Mouse (Mus musculus): ENCODE data around the gene Chordc1. TPM values are rescaled to one million over a fixed set of nuclear protein-coding genes. Genes with fewer than 3 reads are reported as not detected.
"Not testable (repeated sequence)": the region's sequence is repeated elsewhere in the genome, so short reads cannot be mapped to it uniquely, and the experiment has no call there.

Gene Chordc1
- polyA plus RNA-seq (2015; fragmentation: Nextera tagmentation; extraction: Ambion mirVana): 62.1 and 71.2 TPM in 2 replicates

- Histone ChIP-seq H3K27me3 (no peaks in the 10 kb centered on the region), H3K27ac (peak within 1 kb of the TSS; percentile 89), H3K36me3 (peaks cover 4% of the 10 kb centered on the region; the same call in 1 of the 2 replicates), H3K4me3 (replicated peaks) (peak within 1 kb of the TSS; percentile 91), H3K9ac (peak within 1 kb of the TSS; percentile 93), H3K4me1 (replicated peaks) (peaks cover 10% of the 10 kb centered on the region), H3K9me3 (replicated peaks) (no peaks in the 10 kb centered on the region), H3K4me2 (peak within 1 kb of the TSS; percentile 77)
- peak; percentile 89 for DNase-seq
- ATAC-seq (ENCODE audit: low read depth): peak; percentile 99
- whole genome bisulfite sequencing (ENCODE audit: insufficient replicate concordance): 4% methylated on average over 49 of the region's 49 CpGs
Measured at GRCm38 (mm10) chr9:18291571-18292429, at the start of gene Chordc1. TSS of gene Chordc1 (plus strand) at chr9:18292125.

DNA sequence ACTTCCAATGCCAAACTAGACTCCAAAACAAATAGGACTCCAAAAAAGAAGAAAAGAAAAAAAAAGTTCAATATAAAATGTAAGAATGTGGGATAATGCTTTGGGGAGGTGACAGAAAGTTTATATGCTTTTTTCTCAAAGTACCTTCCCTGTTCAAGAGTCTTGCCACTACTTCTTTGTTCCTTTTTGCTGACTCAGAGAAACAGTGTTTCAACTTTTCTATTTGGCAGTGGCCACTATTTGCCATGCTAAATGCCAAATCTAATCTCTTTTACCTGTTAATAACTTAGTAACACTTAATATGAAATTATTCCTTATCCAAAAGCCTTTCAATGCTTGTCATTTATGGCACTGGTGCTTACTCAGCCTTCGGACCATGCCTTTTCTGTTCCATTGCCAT, 16.0 kb upstream of the Chordc1 start:
- WGBS (ENCODE audit: insufficient replicate concordance): 63% methylated on average over 1 of the region's 1 CpGs
- Histone ChIP-seq H3K4me2 (no peak overlapping the region), H3K4me3 (replicated peaks) (no peak overlapping the region), H3K9me3 (replicated peaks) (no peaks in the 10 kb centered on the region), H3K9ac (no peak overlapping the region), H3K36me3 (no peaks in the 10 kb centered on the region), H3K4me1 (replicated peaks) (no peaks in the 10 kb centered on the region), H3K27me3 (no peaks in the 10 kb centered on the region), H3K27ac (no peak overlapping the region)
- ATAC-seq (ENCODE audit: low read depth) (no peak), DNase-seq (no peak)

- no peaks in the 10 kb centered on the region for H3K4me1 ChIP-seq (replicated peaks)
- DNase-seq: no peak
- no peak overlapping the region for H3K27ac ChIP-seq
- no peaks in the 10 kb centered on the region for H3K36me3 ChIP-seq
- H3K27me3 ChIP-seq: no peaks in the 10 kb centered on the region
- no peak for ATAC-seq (ENCODE audit: low read depth)
- H3K9ac ChIP-seq: no peak overlapping the region
- no peak overlapping the region for H3K4me2 ChIP-seq
- no peaks in the 10 kb centered on the region for H3K9me3 ChIP-seq (replicated peaks)
- 20% methylated on average over 2 of the region's 2 CpGs for WGBS (ENCODE audit: insufficient replicate concordance)
- H3K4me3 ChIP-seq (replicated peaks): no peak overlapping the region
Measured at GRCm38 (mm10) chr9:18276844-18277243, 15.1 kb upstream of the Chordc1 start.

GRCm38 (mm10) chr9:18277497-18277896, 14.4 kb upstream of the Chordc1 start:
- no peaks in the 10 kb centered on the region for H3K27me3 ChIP-seq
- no peak overlapping the region for H3K27ac ChIP-seq
- H3K4me2 ChIP-seq: no peak overlapping the region
- no peaks in the 10 kb centered on the region for H3K9me3 ChIP-seq (replicated peaks)
- H3K36me3 ChIP-seq: no peaks in the 10 kb centered on the region
- DNase-seq: no peak
- 35% methylated on average over 1 of the region's 1 CpGs for WGBS (ENCODE audit: insufficient replicate concordance)
- no peak for ATAC-seq (ENCODE audit: low read depth)
- no peak overlapping the region for H3K4me3 ChIP-seq (replicated peaks)
- no peaks in the 10 kb centered on the region for H3K4me1 ChIP-seq (replicated peaks)
- no peak overlapping the region for H3K9ac ChIP-seq

DNA sequence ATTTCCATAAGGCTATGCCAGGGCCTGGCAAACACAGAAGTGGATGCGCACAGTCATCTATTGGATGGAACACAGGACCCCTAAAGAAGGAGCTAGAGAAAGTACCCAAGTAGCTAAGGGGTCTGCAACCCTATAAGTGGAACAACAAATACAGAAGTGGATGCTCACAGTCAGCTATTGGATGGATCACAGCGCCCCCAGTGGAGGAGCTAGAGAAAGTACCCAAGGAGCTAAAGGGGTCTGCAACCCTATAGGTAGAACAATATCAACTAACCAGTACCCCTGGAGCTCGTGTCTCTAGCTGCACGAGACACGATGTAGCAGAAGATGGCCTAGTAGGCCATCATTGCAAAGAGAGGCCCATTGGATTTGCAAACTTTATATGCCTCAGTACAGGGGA, 13.2 kb upstream of the Chordc1 start:
- 22% methylated on average over 5 of the region's 5 CpGs for WGBS (ENCODE audit: insufficient replicate concordance)
- not testable (repeated sequence) for H3K4me2 ChIP-seq; DNase-seq; H3K4me3 ChIP-seq (replicated peaks); H3K9me3 ChIP-seq (replicated peaks); H3K27me3 ChIP-seq; H3K27ac ChIP-seq; H3K36me3 ChIP-seq; H3K9ac ChIP-seq; ATAC-seq (ENCODE audit: low read depth); H3K4me1 ChIP-seq (replicated peaks)

- DNase-seq: no peak
Measured at GRCm38 (mm10) chr9:18292443-18292922, 558 bp downstream of the Chordc1 start.

GRCm38 (mm10) chr9:18293026-18293781, 1.3 kb downstream of the Chordc1 start:
- Histone ChIP-seq H3K27ac (peak overlapping the region; percentile 89), H3K9me3 (replicated peaks) (no peaks in the 10 kb centered on the region), H3K9ac (peak overlapping the region; percentile 93), H3K4me2 (peak overlapping the region; percentile 77), H3K4me1 (replicated peaks) (peaks cover 10% of the 10 kb centered on the region), H3K36me3 (peaks cover 6% of the 10 kb centered on the region; the same call in 1 of the 2 replicates), H3K4me3 (replicated peaks) (peak overlapping the region; percentile 91), H3K27me3 (no peaks in the 10 kb centered on the region)
- ATAC-seq (ENCODE audit: low read depth): no peak
- WGBS (ENCODE audit: insufficient replicate concordance): 13% methylated on average over 6 of the region's 6 CpGs
- DNase-seq: no peak

More at GRCm38 (mm10) chr9:18292443-18292922, 558 bp downstream of the Chordc1 start:
- H3K4me3 ChIP-seq (replicated peaks): peak overlapping the region; percentile 91
- no peaks in the 10 kb centered on the region for H3K27me3 ChIP-seq
- H3K9me3 ChIP-seq (replicated peaks): no peaks in the 10 kb centered on the region
- peaks cover 10% of the 10 kb centered on the region for H3K4me1 ChIP-seq (replicated peaks)
- H3K27ac ChIP-seq: peak overlapping the region; percentile 89
- peak; percentile 49 for ATAC-seq (ENCODE audit: low read depth)
- under 1% methylated on average over 24 of the region's 24 CpGs for WGBS (ENCODE audit: insufficient replicate concordance)
- H3K9ac ChIP-seq: peak overlapping the region; percentile 93
- peak overlapping the region; percentile 77 for H3K4me2 ChIP-seq
- peaks cover 4% of the 10 kb centered on the region; the same call in 1 of the 2 replicates for H3K36me3 ChIP-seq

DNA sequence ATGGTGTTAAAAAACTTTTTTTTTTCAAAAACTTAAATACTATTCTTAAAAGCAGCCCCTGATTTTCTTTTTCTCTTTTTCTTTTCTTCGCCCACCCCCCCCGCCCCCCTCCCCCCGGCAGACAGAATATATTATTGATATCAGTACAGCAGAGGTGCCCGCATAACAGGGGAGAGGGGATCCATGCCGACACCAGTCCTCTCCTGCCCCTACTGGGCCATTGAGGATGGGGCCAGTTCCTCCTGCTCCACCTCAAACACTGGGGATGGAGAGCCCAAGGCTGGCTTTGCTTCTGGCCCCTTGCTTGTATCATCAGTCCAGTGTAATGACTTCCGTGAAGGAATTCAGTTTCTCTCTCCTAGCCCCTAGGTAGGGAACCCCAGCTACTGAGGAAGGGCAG, 6.4 kb downstream of the Chordc1 start:
- Histone ChIP-seq H3K9me3 (replicated peaks) (no peaks in the 10 kb centered on the region), H3K9ac (no peak overlapping the region), H3K4me1 (replicated peaks) (peaks cover 8% of the 10 kb centered on the region), H3K36me3 (peaks cover 48% of the 10 kb centered on the region), H3K27me3 (no peaks in the 10 kb centered on the region), H3K4me2 (no peak overlapping the region), H3K27ac (no peak overlapping the region), H3K4me3 (replicated peaks) (no peak overlapping the region)
- ATAC-seq (ENCODE audit: low read depth): no peak
- 89% methylated on average over 5 of the region's 6 CpGs for WGBS (ENCODE audit: insufficient replicate concordance)
- no peak for DNase-seq

GRCm38 (mm10) chr9:18319990-18320389, 28.1 kb downstream of the Chordc1 start:
- H3K9me3 ChIP-seq (replicated peaks): no peaks in the 10 kb centered on the region
- DNase-seq (no peak), ATAC-seq (ENCODE audit: low read depth) (no peak)
- peaks cover 7% of the 10 kb centered on the region for H3K36me3 ChIP-seq
- WGBS (ENCODE audit: insufficient replicate concordance): 88% methylated on average over 3 of the region's 3 CpGs
- H3K4me2 ChIP-seq: no peak overlapping the region
- H3K4me3 ChIP-seq (replicated peaks): no peak overlapping the region
- no peak overlapping the region for H3K9ac ChIP-seq
- H3K27ac ChIP-seq: no peak overlapping the region
- H3K4me1 ChIP-seq (replicated peaks): no peaks in the 10 kb centered on the region
- H3K27me3 ChIP-seq: no peaks in the 10 kb centered on the region
